Mouse (Mus musculus): ENCODE data around the gene Chst15.
A peak's percentile ranks its signal among the peaks of the same experiment; 100 is the strongest.

Gene Chst15

GRCm38 (mm10) chr7:132304424-132305085, 12.5 kb downstream of the Chst15 start:
- no peak for DNase-seq (ENCODE audit: inconsistent age in 2 of 2, low spot score in 1 of 2)

GRCm38 (mm10) chr7:132303988-132304387, 13.0 kb downstream of the Chst15 start:
- no peak for DNase-seq (ENCODE audit: inconsistent age in 2 of 2, low spot score in 1 of 2)

DNA sequence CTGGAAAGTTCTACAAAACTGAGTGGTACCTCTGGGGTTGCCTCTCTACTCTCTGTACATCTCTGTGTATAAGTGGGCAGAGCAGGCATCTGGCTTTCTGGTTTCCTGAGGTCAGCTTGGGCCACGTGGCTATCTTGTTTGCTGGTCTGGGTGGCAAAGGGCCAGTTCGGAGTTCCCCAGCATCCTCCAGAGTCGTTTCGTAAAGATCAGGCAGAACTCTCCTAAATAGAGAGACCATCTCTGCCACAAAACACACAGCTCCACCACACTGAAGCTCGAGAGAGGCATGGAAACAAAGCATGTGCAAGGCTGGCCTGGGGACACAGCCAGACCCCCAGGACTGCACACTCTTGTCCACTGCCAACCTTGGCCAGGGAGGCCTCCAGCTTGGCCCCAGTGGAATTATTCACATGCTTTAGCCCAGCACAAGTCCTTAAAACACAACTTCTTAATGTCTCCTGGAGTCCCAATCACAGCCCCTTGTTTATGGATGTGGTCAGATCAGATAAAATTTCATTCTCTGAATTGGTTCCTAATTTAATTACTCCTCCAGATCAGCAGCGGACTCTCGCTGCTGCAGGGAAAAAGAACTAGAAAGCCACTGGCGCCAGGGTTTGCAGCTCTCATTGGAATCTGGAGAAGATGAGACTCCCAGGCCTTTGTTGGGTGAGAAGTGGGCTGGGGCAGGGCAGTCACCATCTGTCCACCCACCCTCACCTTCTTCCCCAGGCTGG, 14.4 kb downstream of the Chst15 start:
- DNase-seq (ENCODE audit: inconsistent age in 2 of 2, low spot score in 1 of 2): peak; percentile 22 to 70

GRCm38 (mm10) chr7:132299661-132300210, 17.3 kb downstream of the Chst15 start:
- DNase-seq (ENCODE audit: inconsistent age in 2 of 2, low spot score in 1 of 2): peak in 1 of 2 experiments; percentile 54

GRCm38 (mm10) chr7:132298412-132298990, 18.5 kb downstream of the Chst15 start:
- no peak for DNase-seq (ENCODE audit: inconsistent age in 2 of 2, low spot score in 1 of 2)

DNA sequence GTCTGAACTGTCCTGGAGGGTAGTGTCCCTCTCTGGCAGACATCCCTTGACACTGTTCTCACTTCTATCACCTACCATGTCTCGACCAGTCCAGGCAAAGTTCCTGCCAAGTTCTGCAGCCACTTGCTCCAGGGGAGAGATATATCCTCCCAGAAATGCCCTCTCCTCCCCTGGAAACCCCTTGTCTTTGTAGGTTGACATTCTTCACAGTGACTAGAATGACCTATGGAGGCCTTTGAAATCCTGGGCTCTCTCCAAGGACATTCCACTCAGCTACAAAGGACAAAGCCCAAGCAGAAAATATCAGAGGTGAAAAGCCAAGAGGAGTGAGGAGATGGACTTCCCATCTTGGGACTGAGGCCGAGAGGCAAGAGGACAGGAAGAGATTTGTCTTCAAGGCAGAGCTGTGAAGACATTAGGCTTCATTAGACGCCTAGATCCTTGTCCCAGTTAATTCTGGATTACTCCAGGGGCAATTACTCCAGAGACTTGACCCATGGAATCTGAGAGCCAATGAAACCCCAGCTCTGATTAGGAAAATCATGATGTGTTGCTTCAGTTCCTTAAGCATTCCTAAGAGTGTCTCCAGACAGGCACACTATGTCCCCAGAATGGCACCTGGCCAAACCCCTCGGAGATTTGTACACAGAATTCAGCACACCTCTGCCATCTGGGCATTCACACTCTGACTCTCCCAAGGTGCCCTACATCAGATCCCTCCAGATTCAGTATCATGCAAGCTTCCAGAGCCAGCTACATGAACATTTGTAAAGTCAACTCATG, 20.2 kb downstream of the Chst15 start:
- peak; percentile 51 to 85 for DNase-seq (ENCODE audit: inconsistent age in 2 of 2, low spot score in 1 of 2)

- peak; percentile 23 to 76 for DNase-seq (ENCODE audit: inconsistent age in 2 of 2, low spot score in 1 of 2)
Measured at GRCm38 (mm10) chr7:132296132-132296531, 20.9 kb downstream of the Chst15 start.

GRCm38 (mm10) chr7:132287340-132287664, 29.7 kb downstream of the Chst15 start:
- no peak for DNase-seq (ENCODE audit: inconsistent age in 2 of 2, low spot score in 1 of 2)

GRCm38 (mm10) chr7:132286630-132287339, 30.2 kb downstream of the Chst15 start:
- DNase-seq (ENCODE audit: inconsistent age in 2 of 2, low spot score in 1 of 2): no peak

- no peak for DNase-seq (ENCODE audit: inconsistent age in 2 of 2, low spot score in 1 of 2)
Measured at GRCm38 (mm10) chr7:132284795-132285194, 32.2 kb downstream of the Chst15 start.

GRCm38 (mm10) chr7:132284048-132284737, 32.8 kb downstream of the Chst15 start:
- no peak for DNase-seq (ENCODE audit: inconsistent age in 2 of 2, low spot score in 1 of 2)

DNA sequence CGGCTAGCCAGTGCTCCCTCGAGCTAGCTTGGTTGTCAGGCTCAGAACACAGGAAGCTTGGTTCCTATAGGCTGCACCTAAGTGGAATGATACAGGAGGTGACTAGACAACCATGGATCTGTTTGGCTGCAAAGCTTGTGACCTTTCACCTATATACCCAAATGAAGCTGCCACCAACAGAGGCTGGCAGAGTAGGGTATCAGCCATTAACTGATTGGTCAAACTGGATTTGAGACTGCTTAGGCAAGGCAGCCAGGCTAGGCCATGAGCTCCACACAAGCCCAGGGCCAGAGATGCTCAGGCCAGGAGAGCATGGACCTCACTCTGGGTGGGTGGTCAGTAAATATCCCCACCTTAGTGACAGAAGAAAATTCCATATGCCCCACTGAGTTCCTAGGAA, 34.5 kb downstream of the Chst15 start:
- DNase-seq (ENCODE audit: inconsistent age in 2 of 2, low spot score in 1 of 2): no peak

GRCm38 (mm10) chr7:132282161-132282560, 34.9 kb downstream of the Chst15 start:
- no peak for DNase-seq (ENCODE audit: inconsistent age in 2 of 2, low spot score in 1 of 2)

DNA sequence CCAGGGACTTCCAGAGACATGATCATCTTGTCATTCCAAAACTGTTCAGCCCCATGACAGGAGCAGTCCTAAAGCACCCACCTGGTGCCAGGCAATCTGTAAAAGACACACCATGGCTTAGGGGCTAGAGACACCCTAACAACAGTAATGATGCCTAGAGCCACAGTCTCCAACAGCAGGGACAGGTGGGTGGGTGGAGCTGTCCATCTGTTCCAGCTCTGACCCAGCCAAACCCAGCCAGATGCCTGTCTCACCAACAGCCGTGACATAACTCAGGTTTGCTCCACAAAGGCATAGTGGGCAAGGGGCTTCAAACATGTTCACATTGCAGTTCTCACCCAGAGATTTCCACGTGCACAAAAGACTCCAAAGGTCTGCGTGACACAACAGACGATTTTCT, 35.3 kb downstream of the Chst15 start:
- no peak for DNase-seq (ENCODE audit: inconsistent age in 2 of 2, low spot score in 1 of 2)

GRCm38 (mm10) chr7:132278658-132279057, 38.4 kb downstream of the Chst15 start:
- DNase-seq (ENCODE audit: inconsistent age in 2 of 2, low spot score in 1 of 2): peak; percentile 35 to 78

DNA sequence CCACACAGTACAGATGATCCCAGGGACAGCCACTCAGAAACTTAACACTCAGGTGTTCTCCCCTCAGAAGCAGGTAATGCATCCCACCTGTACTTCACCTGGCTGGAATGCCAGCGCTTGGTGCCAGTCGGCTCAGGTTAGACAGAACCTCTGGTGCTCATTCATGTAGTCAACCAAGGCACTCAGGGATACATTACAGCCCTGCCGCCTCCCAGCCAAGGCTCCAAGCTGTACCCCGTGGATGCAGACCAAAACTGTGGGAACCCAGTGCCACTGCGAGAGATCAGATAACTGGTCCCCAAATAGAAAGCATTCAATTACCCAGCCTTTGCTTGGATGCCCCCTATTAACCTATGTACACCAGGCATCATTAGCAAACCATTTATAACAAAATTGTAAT, 40.7 kb downstream of the Chst15 start:
- no peak for DNase-seq (ENCODE audit: inconsistent age in 2 of 2, low spot score in 1 of 2)

DNA sequence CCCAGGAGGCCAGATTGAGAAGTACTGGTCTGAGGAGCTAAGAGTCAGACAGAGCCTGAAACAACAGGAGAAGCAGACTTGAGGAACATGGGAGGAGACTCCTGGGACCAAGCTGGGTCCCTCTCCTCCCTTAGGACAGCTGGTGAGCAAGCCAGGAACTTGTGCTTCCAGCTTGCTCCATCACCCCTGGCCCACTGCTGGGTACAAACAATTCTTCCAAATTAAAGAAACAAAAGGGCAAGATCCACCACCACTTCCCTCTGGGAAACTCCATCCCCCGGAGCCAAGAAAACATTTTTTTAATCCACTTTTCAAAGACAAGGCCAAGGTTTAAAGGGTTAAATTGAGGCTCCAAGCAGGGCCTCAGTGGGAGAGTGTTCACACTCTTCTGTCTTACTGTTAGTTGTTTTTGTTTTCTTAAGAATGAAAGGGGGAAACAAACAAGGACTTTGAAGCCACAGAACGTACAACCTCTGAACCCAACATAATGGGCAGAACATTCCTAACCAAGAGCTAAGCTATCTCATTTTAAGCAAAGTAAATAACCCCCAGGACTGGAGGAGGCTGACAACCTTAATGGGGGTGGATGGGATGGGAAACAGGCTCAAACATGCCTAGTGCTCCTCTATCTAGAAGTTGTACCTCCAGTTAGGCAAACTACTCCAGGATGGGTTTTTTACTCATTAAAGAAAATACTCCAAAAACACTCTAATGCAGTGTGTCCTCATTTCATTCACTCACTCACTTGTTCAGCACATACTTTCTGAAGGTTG, 43.1 kb downstream of the Chst15 start:
- no peak for DNase-seq (ENCODE audit: inconsistent age in 2 of 2, low spot score in 1 of 2)

DNA sequence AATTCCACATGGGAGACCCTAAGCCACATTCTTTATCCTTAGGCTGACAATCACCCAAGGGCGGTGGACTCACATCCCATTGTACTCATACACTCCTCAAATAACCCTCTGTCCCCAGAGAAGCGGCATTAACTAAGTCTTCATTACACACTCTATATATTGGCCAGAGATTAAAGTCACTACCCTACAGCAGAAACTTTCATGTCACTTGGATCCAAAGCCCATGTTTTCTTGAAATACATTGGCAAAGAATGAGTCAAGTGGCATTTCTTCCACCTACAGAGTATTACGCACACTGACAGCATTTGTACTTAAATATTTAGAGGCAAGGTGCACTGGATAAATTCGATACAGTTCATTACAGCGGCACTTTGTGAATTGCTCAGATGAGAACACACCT, 44.0 kb downstream of the Chst15 start:
- DNase-seq (ENCODE audit: inconsistent age in 2 of 2, low spot score in 1 of 2): no peak

GRCm38 (mm10) chr7:132270364-132270763, 46.7 kb downstream of the Chst15 start:
- DNase-seq (ENCODE audit: inconsistent age in 2 of 2, low spot score in 1 of 2): no peak
